Mouse (Mus musculus) lung, embryonic 16.5 days (tissue): Measurements from ENCODE around the gene Fstl4. TPM values are rescaled to one million over a fixed set of nuclear protein-coding genes. Genes with fewer than 3 reads are reported as not detected.

ENCODE experiments used
- ATAC-seq: fragments of 200-750 bp; cut with Nextera tagmentation; 2 replicates; pipeline ENCODE4 v1.8.0; 2017; ENCODE audit warnings: low read depth, mild to moderate bottlenecking, moderate library complexity
- H3K27ac ChIP-seq: fragments of 300-500 bp; sonication (generic); 2 replicates; pipeline ENCODE4 v1.5.1; 2014; ENCODE audit warnings: mild to moderate bottlenecking, control low read depth, low read length
- H3K27me3 ChIP-seq: fragments of 300-500 bp; sonication (generic); 2 replicates; pipeline ENCODE4 v1.6.1; 2014; ENCODE audit warnings: low read depth, low read length, mixed read lengths; ENCODE audit not compliant: control insufficient read depth, insufficient read depth
- H3K36me3 ChIP-seq: fragments of 300-500 bp; sonication (generic); 2 replicates; pipeline ENCODE4 v1.6.1; 2014; ENCODE audit warnings: low read length; ENCODE audit not compliant: control insufficient read depth, insufficient read depth
- H3K4me1 ChIP-seq: fragments of 300-500 bp; sonication (generic); replicated peaks from 2 replicates; pipeline ENCODE4 v1.6.1; 2014; ENCODE audit warnings: low read length, mixed read lengths; ENCODE audit not compliant: control insufficient read depth, insufficient read depth
- H3K4me2 ChIP-seq: fragments of 300-500 bp; sonication (generic); 2 replicates; pipeline ENCODE4 v1.6.1; 2014; ENCODE audit warnings: low read depth, low read length, control low read depth
- H3K4me3 ChIP-seq: fragments of 300-500 bp; sonication (generic); 2 replicates; pipeline ENCODE4 v1.5.1; 2014; ENCODE audit warnings: mild to moderate bottlenecking, low read length, control low read depth
- H3K9ac ChIP-seq: fragments of 300-500 bp; sonication (generic); 2 replicates; pipeline ENCODE4 v1.6.1; 2014; ENCODE audit warnings: low read length, control low read depth
- H3K9me3 ChIP-seq: fragments of 300-500 bp; sonication (generic); 2 replicates; pipeline ENCODE4 v1.6.1; 2016; ENCODE audit warnings: low read length; ENCODE audit not compliant: control insufficient read depth
- WGBS: fragments of 180-500 bp; shearing (Covaris S2); extraction: QIAGEN DNeasy Blood & Tissue Kit; methylation state at CpG from one replicate; pipeline ENCODE4 v1.1.7; 2014; 5-methylcytosine and 5-hydroxymethylcytosine counted together
- polyA plus RNA-seq: library from polyadenylated mRNA; unstranded; fragments of >200 nt; fragmentation: Nextera tagmentation; extraction: Ambion mirVana; gene quantifications from 2 replicates; pipeline ENCODE4 v1.2.1, GENCODE M21; 2015

Gene Fstl4
- polyA plus RNA-seq = 11.3 and 11.7 TPM in 2 replicates

DNA sequence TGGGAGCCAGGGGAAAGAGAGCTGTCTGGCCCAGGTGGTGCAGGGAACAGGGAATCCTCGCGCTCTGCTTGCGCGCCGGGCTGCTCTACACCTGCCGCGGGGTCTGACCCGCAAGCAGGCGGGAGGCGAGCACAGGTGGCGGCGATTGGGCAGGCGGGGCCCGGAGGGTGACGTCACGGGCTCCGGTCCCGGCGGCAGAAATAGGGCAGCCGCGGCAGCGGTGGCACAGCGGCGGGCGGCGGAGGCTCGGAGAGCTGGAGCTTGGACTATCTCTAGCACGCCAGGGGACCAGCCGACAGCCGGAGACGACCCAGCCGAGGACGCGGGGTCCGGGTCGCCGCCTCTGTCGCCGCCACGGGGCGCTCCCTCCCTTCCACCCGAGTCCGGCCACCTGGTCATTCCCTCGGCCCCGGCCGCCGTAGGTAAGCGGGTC lies at the start of gene Fstl4:
Gene Fstl4, plus strand, starts transcription at position 174 of the 433 bp plus-strand sequence.
- Histone ChIP-seq H3K9ac (peak within 1 kb of the TSS; percentile 62), H3K9me3 (no peaks in the 10 kb centered on the region), H3K36me3 (no peaks in the 10 kb centered on the region), H3K4me2 (peak within 1 kb of the TSS; percentile 91), H3K27me3 (peaks cover 42% of the 10 kb centered on the region), H3K27ac (no peak within 1 kb of the TSS), H3K4me1 (peaks cover 13% of the 10 kb centered on the region), H3K4me3 (peak within 1 kb of the TSS; percentile 55)
- under 1% methylated on average over 27 of the region's 48 CpGs for WGBS
- peak; percentile 68 for ATAC-seq

DNA sequence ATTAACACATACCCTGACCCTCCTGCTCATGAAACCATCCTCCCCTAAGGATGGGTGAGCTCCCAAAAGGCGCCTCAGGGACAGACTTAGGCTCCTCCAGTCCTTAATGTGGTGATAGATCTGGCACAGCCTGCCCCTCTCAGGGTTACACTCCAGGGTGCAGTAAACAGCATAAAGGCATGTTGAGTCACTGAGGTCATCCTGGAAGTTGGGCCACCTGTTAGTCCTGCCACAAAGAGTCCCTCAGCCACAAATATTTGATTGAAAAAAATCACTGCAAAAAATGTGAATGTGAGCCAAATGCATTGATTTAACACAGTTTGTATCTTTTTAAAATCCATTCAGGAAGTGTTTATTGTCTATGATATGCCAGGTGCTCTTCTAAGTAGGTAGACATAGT lies 45.9 kb upstream of the Fstl4 start:
- ATAC-seq = no peak

DNA sequence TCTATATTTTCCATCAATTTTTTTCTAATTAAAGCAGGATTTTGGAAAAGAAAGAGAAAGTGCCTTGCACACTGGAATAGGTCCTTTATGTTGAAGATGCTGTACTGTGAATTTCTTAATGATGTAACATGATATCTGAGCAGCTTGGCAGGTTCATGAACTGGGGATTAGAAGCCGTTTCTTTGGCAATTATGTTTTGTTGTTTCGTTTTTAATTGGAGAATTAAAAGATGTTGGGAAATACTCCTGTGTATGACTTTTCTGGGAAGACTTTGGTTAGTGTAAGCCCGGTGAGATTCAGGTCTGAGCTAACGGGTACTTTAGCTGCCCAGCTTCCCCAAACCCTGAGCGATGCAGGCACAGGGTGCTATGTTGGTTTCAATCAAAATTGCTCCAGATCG lies 43.3 kb upstream of the Fstl4 start:
- no peak for ATAC-seq
- H3K9ac ChIP-seq = no peak overlapping the region
- H3K27ac ChIP-seq = no peak overlapping the region
- H3K9me3 ChIP-seq = peaks cover 2% of the 10 kb centered on the region; the same call in 1 of the 2 replicates
- H3K36me3 ChIP-seq = no peaks in the 10 kb centered on the region
- no peaks in the 10 kb centered on the region for H3K4me1 ChIP-seq
- no peaks in the 10 kb centered on the region for H3K27me3 ChIP-seq
- no peak overlapping the region for H3K4me3 ChIP-seq
- H3K4me2 ChIP-seq = no peak overlapping the region
- WGBS = 65% methylated on average over 6 of the region's 6 CpGs

More for the DNA sequence above, 45.9 kb upstream of the Fstl4 start:
- 62% methylated on average over 1 of the region's 1 CpGs for WGBS
- H3K4me2 ChIP-seq = no peak overlapping the region
- H3K9me3 ChIP-seq = no peaks in the 10 kb centered on the region
- no peak overlapping the region for H3K4me3 ChIP-seq
- H3K36me3 ChIP-seq = no peaks in the 10 kb centered on the region
- no peaks in the 10 kb centered on the region for H3K4me1 ChIP-seq
- no peaks in the 10 kb centered on the region for H3K27me3 ChIP-seq
- no peak overlapping the region for H3K9ac ChIP-seq
- H3K27ac ChIP-seq = no peak overlapping the region

DNA sequence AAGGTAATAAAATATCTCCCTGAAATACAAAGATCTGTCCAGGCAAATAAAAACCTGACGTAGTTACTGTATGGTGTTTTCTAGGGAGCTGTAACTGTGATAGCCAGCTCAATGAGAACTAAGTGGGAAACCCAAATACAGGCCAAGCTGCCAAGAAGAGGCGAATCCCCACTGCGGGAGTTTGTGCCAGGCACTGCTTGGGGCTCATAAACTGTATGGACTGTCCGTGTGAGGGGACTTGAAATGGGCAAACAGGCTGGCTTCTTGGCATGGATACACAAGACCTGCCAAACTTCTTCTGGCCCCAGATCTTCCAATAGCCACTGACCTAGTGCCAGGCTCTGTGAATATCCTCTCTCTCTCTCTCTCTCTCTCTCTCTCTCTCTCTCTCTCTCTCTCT lies 41.7 kb upstream of the Fstl4 start:
- H3K27ac ChIP-seq = no peak overlapping the region

DNA sequence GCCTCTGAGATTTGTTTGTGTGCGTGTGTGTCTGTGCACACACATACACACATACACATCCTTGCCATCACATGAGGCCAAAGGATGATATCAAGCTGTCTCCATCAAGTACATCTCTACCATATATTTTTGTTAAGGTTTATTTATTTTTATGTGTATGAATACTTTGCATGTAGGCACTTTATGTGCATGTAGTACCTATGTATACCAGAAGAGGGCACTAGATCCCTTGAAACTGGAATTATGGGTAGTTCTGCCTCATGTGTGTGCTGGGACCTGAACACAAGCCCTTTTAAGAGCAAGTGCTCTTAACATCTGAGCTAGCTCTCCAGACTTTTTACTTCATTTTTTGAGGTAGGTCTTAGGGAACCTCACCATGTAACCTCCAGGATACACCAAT lies 38.4 kb upstream of the Fstl4 start:
- ATAC-seq = no peak
- 90% methylated on average over 1 of the region's 1 CpGs for WGBS
- no peaks in the 10 kb centered on the region for H3K36me3 ChIP-seq
- H3K9me3 ChIP-seq = peaks cover 3% of the 10 kb centered on the region; the same call in 1 of the 2 replicates
- no peaks in the 10 kb centered on the region for H3K27me3 ChIP-seq
- no peaks in the 10 kb centered on the region for H3K4me1 ChIP-seq
- H3K4me3 ChIP-seq = no peak overlapping the region
- no peak overlapping the region for H3K27ac ChIP-seq
- no peak overlapping the region for H3K4me2 ChIP-seq
- H3K9ac ChIP-seq = no peak overlapping the region

More for the DNA sequence above, 41.7 kb upstream of the Fstl4 start:
- Histone ChIP-seq H3K9ac (no peak overlapping the region), H3K9me3 (peaks cover 3% of the 10 kb centered on the region; the same call in 1 of the 2 replicates), H3K36me3 (no peaks in the 10 kb centered on the region), H3K27me3 (no peaks in the 10 kb centered on the region), H3K4me1 (no peaks in the 10 kb centered on the region), H3K4me2 (no peak overlapping the region), H3K4me3 (no peak overlapping the region)
- no peak for ATAC-seq
- 80% methylated on average over 4 of the region's 4 CpGs for WGBS

DNA sequence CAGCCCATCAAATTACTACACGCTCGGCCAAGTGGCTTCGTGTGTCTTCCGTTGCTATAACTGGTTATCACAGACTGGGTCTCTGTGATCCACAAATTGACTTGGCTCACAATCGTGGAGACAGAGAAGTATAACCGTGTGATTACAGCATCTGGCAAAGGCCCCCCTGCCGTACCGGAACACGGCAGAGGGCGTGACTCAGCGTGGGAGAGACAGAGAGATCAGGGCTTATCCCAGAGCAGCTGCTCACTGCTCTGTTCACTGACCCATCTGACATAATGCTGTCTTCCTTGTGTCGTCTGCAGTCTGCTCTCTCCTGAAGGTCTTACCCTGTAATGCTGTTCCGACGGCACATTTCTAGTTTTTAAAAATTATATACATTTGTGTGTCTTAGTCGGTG lies 36.0 kb upstream of the Fstl4 start:
- H3K36me3 ChIP-seq = no peaks in the 10 kb centered on the region
- H3K9me3 ChIP-seq = peaks cover 3% of the 10 kb centered on the region; the same call in 1 of the 2 replicates
- H3K27ac ChIP-seq = no peak overlapping the region
- WGBS = 71% methylated on average over 15 of the region's 15 CpGs
- no peaks in the 10 kb centered on the region for H3K4me1 ChIP-seq
- H3K27me3 ChIP-seq = no peaks in the 10 kb centered on the region
- no peak for ATAC-seq
- H3K9ac ChIP-seq = no peak overlapping the region
- H3K4me3 ChIP-seq = no peak overlapping the region
- no peak overlapping the region for H3K4me2 ChIP-seq

DNA sequence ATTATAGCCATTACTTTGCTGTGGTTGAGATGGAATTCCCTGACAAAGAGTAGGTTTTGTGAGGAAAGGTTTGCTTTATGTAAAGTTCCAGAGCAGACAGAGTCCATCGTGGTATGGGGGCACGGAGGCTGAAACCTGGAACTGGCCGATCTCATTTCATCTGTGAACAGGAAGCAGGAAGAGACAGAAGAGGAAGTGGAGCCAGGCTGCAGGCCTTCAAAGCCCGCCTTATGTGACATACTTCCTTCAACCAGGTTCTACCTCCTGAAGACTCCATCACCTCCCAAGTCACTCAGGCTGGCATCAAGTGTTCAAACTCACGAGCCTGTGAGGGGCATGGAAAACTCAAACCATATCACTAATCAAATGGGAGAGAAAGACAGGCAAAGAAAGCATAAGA lies 34.5 kb upstream of the Fstl4 start:
- no peaks in the 10 kb centered on the region for H3K4me1 ChIP-seq
- peaks cover 3% of the 10 kb centered on the region; the same call in 1 of the 2 replicates for H3K9me3 ChIP-seq
- H3K4me2 ChIP-seq = no peak overlapping the region
- H3K27me3 ChIP-seq = no peaks in the 10 kb centered on the region
- no peak overlapping the region for H3K4me3 ChIP-seq
- no peak overlapping the region for H3K9ac ChIP-seq
- no peaks in the 10 kb centered on the region for H3K36me3 ChIP-seq
- WGBS = 73% methylated on average over 5 of the region's 5 CpGs
- no peak for ATAC-seq
- H3K27ac ChIP-seq = no peak overlapping the region

DNA sequence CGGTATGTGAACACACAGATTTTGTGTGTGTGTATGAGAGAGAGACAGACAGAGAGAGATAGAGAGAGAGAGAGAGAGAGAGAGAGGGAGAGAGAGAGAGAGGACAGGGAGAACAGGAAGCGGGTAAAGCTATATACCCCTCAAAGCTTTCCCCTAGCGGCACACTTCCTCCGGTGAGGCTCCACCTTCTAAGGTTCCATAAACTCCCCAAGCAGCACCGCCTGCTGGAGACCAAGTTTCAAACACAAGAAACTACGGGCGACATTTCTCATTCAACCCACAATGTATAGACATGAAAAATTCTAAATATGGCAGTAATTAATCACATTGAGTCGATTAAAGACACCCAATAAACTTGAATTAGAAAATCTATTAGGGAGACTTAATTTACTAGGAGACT lies 32.5 kb upstream of the Fstl4 start:
- no peaks in the 10 kb centered on the region for H3K9me3 ChIP-seq
- no peak overlapping the region for H3K4me2 ChIP-seq
- no peak for ATAC-seq
- 40% methylated on average over 8 of the region's 8 CpGs for WGBS
- H3K36me3 ChIP-seq = no peaks in the 10 kb centered on the region
- no peak overlapping the region for H3K27ac ChIP-seq
- no peak overlapping the region for H3K4me3 ChIP-seq
- no peak overlapping the region for H3K9ac ChIP-seq
- no peaks in the 10 kb centered on the region for H3K27me3 ChIP-seq
- H3K4me1 ChIP-seq = no peaks in the 10 kb centered on the region

DNA sequence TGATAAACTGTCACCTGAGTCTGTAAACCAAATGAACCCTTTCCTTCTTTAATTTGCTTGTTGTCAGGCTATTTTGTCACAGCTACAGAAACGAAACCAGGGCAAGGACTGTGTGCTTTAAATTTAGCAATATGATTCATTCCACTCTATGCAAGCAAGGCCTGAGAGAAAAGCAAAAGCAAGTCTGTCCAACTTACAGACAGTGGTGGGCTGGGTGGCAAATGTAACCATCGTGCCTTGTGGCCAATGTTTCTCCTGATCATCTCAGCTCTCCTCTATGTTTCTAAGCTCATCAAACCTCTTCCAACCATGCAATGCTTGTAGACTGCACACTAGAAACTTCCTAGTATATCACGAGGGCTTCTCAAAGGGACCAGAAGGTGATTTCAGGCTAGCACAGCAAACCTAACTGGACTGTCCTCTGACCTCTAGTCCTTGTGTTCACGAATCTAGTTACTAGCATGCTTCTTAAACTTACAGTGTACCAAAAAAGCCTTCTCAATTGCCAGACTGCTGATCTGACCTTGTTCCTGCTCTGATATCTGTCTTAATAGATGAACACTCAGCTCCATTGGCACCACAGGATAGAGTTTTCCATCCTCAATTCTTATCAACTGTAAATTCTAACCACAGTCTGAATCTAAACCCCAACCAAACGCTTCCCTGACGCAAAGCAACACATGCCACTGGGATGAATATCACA lies 29.8 kb upstream of the Fstl4 start:
- WGBS = 73% methylated on average over 6 of the region's 6 CpGs

More for the DNA sequence above, 29.8 kb upstream of the Fstl4 start:
- Histone ChIP-seq H3K4me3 (no peak overlapping the region), H3K27me3 (no peaks in the 10 kb centered on the region), H3K9me3 (no peaks in the 10 kb centered on the region), H3K36me3 (no peaks in the 10 kb centered on the region), H3K4me1 (peaks cover 3% of the 10 kb centered on the region), H3K27ac (no peak overlapping the region), H3K4me2 (no peak overlapping the region), H3K9ac (no peak overlapping the region)
- no peak for ATAC-seq
